Mouse (Mus musculus): Measurements from ENCODE around the gene Exosc3. TPM values are rescaled to one million over a fixed set of nuclear protein-coding genes. Genes with fewer than 3 reads are reported as not detected.

The Exosc3 gene
- polyA plus RNA-seq, 1 experiment: 5.2 TPM

GRCm38 (mm10) chr4:45296662-45297564 is 45.6 kb downstream of the Exosc3 start, which contains the start of gene Trmt10b:
TSS of gene Trmt10b (plus strand) at chr4:45297127.
- H3K9me3 ChIP-seq (ENCODE audit: control insufficient read depth, low read length): no peaks in the 10 kb centered on the region
- TF ChIP-seq GATA1 (IDR thresholded peaks at IDR 0.05; ENCODE audit: low read length): peak; percentile 20; the same call in 1 of the 2 replicates
- no peak for TF ChIP-seq TAL1 (IDR thresholded peaks at IDR 0.05; ENCODE audit: low read length)
- peaks cover 10% of the 10 kb centered on the region for H3K36me3 ChIP-seq (ENCODE audit: control insufficient read depth)
- peak within 1 kb of the TSS; percentile 74 for H3K4me3 ChIP-seq (replicated peaks)
- peaks cover 15% of the 10 kb centered on the region for H3K4me1 ChIP-seq (ENCODE audit: control insufficient read depth)
- H3K27me3 ChIP-seq (ENCODE audit: control insufficient read depth): no peaks in the 10 kb centered on the region

GRCm38 (mm10) chr4:45287906-45288305 is 54.6 kb downstream of the Exosc3 start:
- TF ChIP-seq TAL1 (IDR thresholded peaks at IDR 0.05; ENCODE audit: low read length): no peak
- no peak for TF ChIP-seq GATA1 (IDR thresholded peaks at IDR 0.05; ENCODE audit: low read length)
- H3K4me3 ChIP-seq (replicated peaks): no peak overlapping the region
- H3K27me3 ChIP-seq (ENCODE audit: control insufficient read depth): peaks cover 8% of the 10 kb centered on the region; the same call in 1 of the 2 replicates
- no peaks in the 10 kb centered on the region for H3K4me1 ChIP-seq (ENCODE audit: control insufficient read depth)
- H3K9me3 ChIP-seq (ENCODE audit: control insufficient read depth, low read length): no peaks in the 10 kb centered on the region
- H3K36me3 ChIP-seq (ENCODE audit: control insufficient read depth): no peaks in the 10 kb centered on the region

- Histone ChIP-seq H3K4me1 (ENCODE audit: control insufficient read depth) (no peaks in the 10 kb centered on the region), H3K9me3 (ENCODE audit: control insufficient read depth, low read length) (no peaks in the 10 kb centered on the region), H3K27me3 (ENCODE audit: control insufficient read depth) (peaks cover 8% of the 10 kb centered on the region; the same call in 1 of the 2 replicates), H3K36me3 (ENCODE audit: control insufficient read depth) (no peaks in the 10 kb centered on the region), H3K4me3 (replicated peaks) (no peak overlapping the region)
- no peak for TF ChIP-seq GATA1 (IDR thresholded peaks at IDR 0.05; ENCODE audit: low read length)
- no peak for TF ChIP-seq TAL1 (IDR thresholded peaks at IDR 0.05; ENCODE audit: low read length)
Observed at GRCm38 (mm10) chr4:45286318-45286717, 56.2 kb downstream of the Exosc3 start.

GRCm38 (mm10) chr4:45279981-45280548 is 62.5 kb downstream of the Exosc3 start:
- no peaks in the 10 kb centered on the region for H3K4me1 ChIP-seq (ENCODE audit: control insufficient read depth)
- H3K9me3 ChIP-seq (ENCODE audit: control insufficient read depth, low read length): no peaks in the 10 kb centered on the region
- no peak overlapping the region for H3K4me3 ChIP-seq (replicated peaks)
- H3K27me3 ChIP-seq (ENCODE audit: control insufficient read depth): no peaks in the 10 kb centered on the region
- H3K36me3 ChIP-seq (ENCODE audit: control insufficient read depth): no peaks in the 10 kb centered on the region
- TF ChIP-seq GATA1 (IDR thresholded peaks at IDR 0.05; ENCODE audit: low read length) (no peak), TAL1 (IDR thresholded peaks at IDR 0.05; ENCODE audit: low read length) (no peak)

GRCm38 (mm10) chr4:45279292-45279691 is 63.2 kb downstream of the Exosc3 start:
- no peaks in the 10 kb centered on the region for H3K36me3 ChIP-seq (ENCODE audit: control insufficient read depth)
- no peak for TF ChIP-seq GATA1 (IDR thresholded peaks at IDR 0.05; ENCODE audit: low read length)
- TF ChIP-seq TAL1 (IDR thresholded peaks at IDR 0.05; ENCODE audit: low read length): no peak

GRCm38 (mm10) chr4:45275770-45276169 is 66.8 kb downstream of the Exosc3 start:
- Histone ChIP-seq H3K27me3 (ENCODE audit: control insufficient read depth) (no peaks in the 10 kb centered on the region), H3K9me3 (ENCODE audit: control insufficient read depth, low read length) (no peaks in the 10 kb centered on the region), H3K4me3 (replicated peaks) (no peak overlapping the region), H3K4me1 (ENCODE audit: control insufficient read depth) (peaks cover 3% of the 10 kb centered on the region; the same call in 1 of the 2 replicates), H3K36me3 (ENCODE audit: control insufficient read depth) (no peaks in the 10 kb centered on the region)
- no peak for TF ChIP-seq TAL1 (IDR thresholded peaks at IDR 0.05; ENCODE audit: low read length)
- TF ChIP-seq GATA1 (IDR thresholded peaks at IDR 0.05; ENCODE audit: low read length): no peak

More at GRCm38 (mm10) chr4:45279292-45279691, 63.2 kb downstream of the Exosc3 start:
- Histone ChIP-seq H3K4me3 (replicated peaks) (no peak overlapping the region), H3K27me3 (ENCODE audit: control insufficient read depth) (no peaks in the 10 kb centered on the region), H3K4me1 (ENCODE audit: control insufficient read depth) (no peaks in the 10 kb centered on the region), H3K9me3 (ENCODE audit: control insufficient read depth, low read length) (no peaks in the 10 kb centered on the region)

GRCm38 (mm10) chr4:45271041-45271452 is 71.5 kb downstream of the Exosc3 start:
- Histone ChIP-seq H3K9me3 (ENCODE audit: control insufficient read depth, low read length) (no peaks in the 10 kb centered on the region), H3K27me3 (ENCODE audit: control insufficient read depth) (no peaks in the 10 kb centered on the region), H3K4me3 (replicated peaks) (no peak overlapping the region), H3K4me1 (ENCODE audit: control insufficient read depth) (peaks cover 31% of the 10 kb centered on the region), H3K36me3 (ENCODE audit: control insufficient read depth) (no peaks in the 10 kb centered on the region)
- TF ChIP-seq TAL1 (IDR thresholded peaks at IDR 0.05; ENCODE audit: low read length) (no peak), GATA1 (IDR thresholded peaks at IDR 0.05; ENCODE audit: low read length) (no peak)

GRCm38 (mm10) chr4:45267883-45268282 is 74.6 kb downstream of the Exosc3 start:
- Histone ChIP-seq H3K4me3 (replicated peaks) (no peak overlapping the region), H3K4me1 (ENCODE audit: control insufficient read depth) (peaks cover 31% of the 10 kb centered on the region), H3K36me3 (ENCODE audit: control insufficient read depth) (no peaks in the 10 kb centered on the region), H3K27me3 (ENCODE audit: control insufficient read depth) (no peaks in the 10 kb centered on the region), H3K9me3 (ENCODE audit: control insufficient read depth, low read length) (no peaks in the 10 kb centered on the region)
- TF ChIP-seq TAL1 (IDR thresholded peaks at IDR 0.05; ENCODE audit: low read length) (no peak), GATA1 (IDR thresholded peaks at IDR 0.05; ENCODE audit: low read length) (no peak)

Other genes starting within 250 kb of the Exosc3 start
- gene Tomm5, start 234.6 kb downstream of the Exosc3 start, polyA plus RNA-seq (2012): 1.9 and 3.5 TPM in 2 replicates
- gene Frmpd1, start 157.9 kb downstream of the Exosc3 start, polyA plus RNA-seq (2012): 0.01 TPM in 1 of 2 replicates, not detected in the other
- gene Trmt10b, start 45.6 kb downstream of the Exosc3 start, polyA plus RNA-seq (2012): 0.08 and 0.09 TPM in 2 replicates
- gene Dcaf10, start 631 bp downstream of the Exosc3 start, polyA plus RNA-seq (2012): 4.0 and 4.6 TPM in 2 replicates
- 16.8 and 17.7 TPM in 2 replicates for gene Slc25a51, start 66.0 kb upstream of the Exosc3 start, polyA plus RNA-seq (2012)
- gene Shb, start 189.7 kb upstream of the Exosc3 start, polyA plus RNA-seq (2012): 12.8 and 15.2 TPM in 2 replicates

Data from erythroblast, embryonic 14.5 days (primary cell).